Mouse (Mus musculus): ENCODE measurements around the gene Icosl.

- TF ChIP-seq POLR2A (IDR thresholded peaks at IDR 0.05; ENCODE audit: low read depth, low read length) (no peak), CTCF (conservative IDR thresholded peaks at IDR 0.05; ENCODE audit: insufficient read depth, insufficient read length, low read depth, low read length) (no peak)
Measured at GRCm38 (mm10) chr10:78115153-78115552, 46.1 kb downstream of the Icosl start.
